Mouse (Mus musculus): ENCODE measurements around the gene Phlda2. TPM values are rescaled to one million over a fixed set of nuclear protein-coding genes. Genes with fewer than 3 reads are reported as not detected.

The Phlda2 gene
- polyA plus RNA-seq (2014; fragmentation: Nextera tagmentation; extraction: Ambion mirVana): 7.5 and 9.6 TPM in 2 replicates

GRCm38 (mm10) chr7:143502418-143503200 is at the start of gene Phlda2:
Gene Phlda2, minus strand, starts transcription at chr7:143503150.
- peak; percentile 52; the same call in 1 of the 2 replicates for ATAC-seq (ENCODE audit: insufficient number of reproducible peaks, low FRiP score, low TSS enrichment, low read depth)
- Histone ChIP-seq H3K4me2 (ENCODE audit: low read depth, severe bottlenecking) (peak within 1 kb of the TSS; percentile 56), H3K4me3 (ENCODE audit: low read depth, low read length) (peak within 1 kb of the TSS; percentile 37), H3K27me3 (ENCODE audit: control insufficient read depth, insufficient read depth, low read length) (peaks cover 32% of the 10 kb centered on the region), H3K9ac (ENCODE audit: low read length) (peak within 1 kb of the TSS; percentile 5; the same call in 1 of the 2 replicates), H3K27ac (replicated peaks; ENCODE audit: low read depth, low read length) (no peak within 1 kb of the TSS), H3K4me1 (ENCODE audit: control insufficient read depth, insufficient read depth, low read length) (peaks cover 6% of the 10 kb centered on the region), H3K9me3 (ENCODE audit: control insufficient read depth, low read length) (no peaks in the 10 kb centered on the region), H3K36me3 (ENCODE audit: control insufficient read depth, insufficient read depth, low read length) (no peaks in the 10 kb centered on the region)
- 4% methylated on average over 51 of the region's 51 CpGs for WGBS
- peak; percentile 67 for DNase-seq (ENCODE audit: low spot score)

GRCm38 (mm10) chr7:143549588-143550220 is 46.8 kb upstream of the Phlda2 start:
- ATAC-seq (ENCODE audit: insufficient number of reproducible peaks, low FRiP score, low TSS enrichment, low read depth): no peak
- Histone ChIP-seq H3K4me3 (ENCODE audit: low read depth, low read length) (peak overlapping the region; percentile 96), H3K27ac (replicated peaks; ENCODE audit: low read depth, low read length) (peak overlapping the region; percentile 87), H3K9me3 (ENCODE audit: control insufficient read depth, low read length) (no peaks in the 10 kb centered on the region), H3K27me3 (ENCODE audit: control insufficient read depth, insufficient read depth, low read length) (no peaks in the 10 kb centered on the region), H3K4me1 (ENCODE audit: control insufficient read depth, insufficient read depth, low read length) (peaks cover 6% of the 10 kb centered on the region; the same call in 1 of the 2 replicates), H3K4me2 (ENCODE audit: low read depth, severe bottlenecking) (peak overlapping the region; percentile 86), H3K9ac (ENCODE audit: low read length) (peak overlapping the region; percentile 80), H3K36me3 (ENCODE audit: control insufficient read depth, insufficient read depth, low read length) (peaks cover 8% of the 10 kb centered on the region; the same call in 1 of the 2 replicates)
- no peak for DNase-seq (ENCODE audit: low spot score)
- 47% methylated on average over 2 of the region's 2 CpGs for WGBS

DNA sequence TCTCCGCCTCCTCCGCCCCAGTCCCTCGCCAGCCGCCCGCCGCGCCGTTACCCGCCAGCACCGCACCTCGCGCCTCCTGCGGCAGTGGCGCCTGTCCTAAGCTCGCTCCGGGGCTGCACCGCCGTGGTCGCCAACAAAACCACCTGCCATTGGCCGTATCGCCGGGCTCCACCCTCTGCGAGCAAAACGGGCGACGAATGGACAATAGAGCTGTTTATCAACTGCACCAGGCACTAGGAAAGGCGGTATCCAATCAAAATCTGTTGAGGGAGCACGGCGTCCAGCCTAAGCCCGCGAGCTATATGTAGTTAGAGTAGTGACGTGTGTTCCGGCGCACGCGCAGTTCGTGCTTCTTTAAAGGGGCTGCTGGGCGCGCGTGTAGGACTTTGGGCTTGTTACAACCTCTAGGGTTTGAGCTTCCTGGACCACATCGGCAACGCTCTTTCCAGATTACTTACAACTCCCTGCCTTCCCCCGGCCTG is 46.1 kb upstream of the Phlda2 start, which contains the start of gene Nap1l4:
Nap1l4 (minus strand) TSS at position 131 of the 482 bp plus-strand sequence.
- Histone ChIP-seq H3K4me1 (ENCODE audit: control insufficient read depth, insufficient read depth, low read length) (peaks cover 6% of the 10 kb centered on the region; the same call in 1 of the 2 replicates), H3K9me3 (ENCODE audit: control insufficient read depth, low read length) (no peaks in the 10 kb centered on the region), H3K27ac (replicated peaks; ENCODE audit: low read depth, low read length) (peak within 1 kb of the TSS; percentile 90), H3K9ac (ENCODE audit: low read length) (peak within 1 kb of the TSS; percentile 95), H3K4me3 (ENCODE audit: low read depth, low read length) (peak within 1 kb of the TSS; percentile 96), H3K36me3 (ENCODE audit: control insufficient read depth, insufficient read depth, low read length) (peaks cover 8% of the 10 kb centered on the region; the same call in 1 of the 2 replicates), H3K4me2 (ENCODE audit: low read depth, severe bottlenecking) (peak within 1 kb of the TSS; percentile 86), H3K27me3 (ENCODE audit: control insufficient read depth, insufficient read depth, low read length) (no peaks in the 10 kb centered on the region)
- ATAC-seq (ENCODE audit: insufficient number of reproducible peaks, low FRiP score, low TSS enrichment, low read depth) (peak; percentile 99), DNase-seq (ENCODE audit: low spot score) (peak; percentile 100)
- under 1% methylated on average over 43 of the region's 43 CpGs for WGBS

GRCm38 (mm10) chr7:143548231-143548961 is 45.4 kb upstream of the Phlda2 start:
- H3K27ac ChIP-seq (replicated peaks; ENCODE audit: low read depth, low read length): peak overlapping the region; percentile 90

DNA sequence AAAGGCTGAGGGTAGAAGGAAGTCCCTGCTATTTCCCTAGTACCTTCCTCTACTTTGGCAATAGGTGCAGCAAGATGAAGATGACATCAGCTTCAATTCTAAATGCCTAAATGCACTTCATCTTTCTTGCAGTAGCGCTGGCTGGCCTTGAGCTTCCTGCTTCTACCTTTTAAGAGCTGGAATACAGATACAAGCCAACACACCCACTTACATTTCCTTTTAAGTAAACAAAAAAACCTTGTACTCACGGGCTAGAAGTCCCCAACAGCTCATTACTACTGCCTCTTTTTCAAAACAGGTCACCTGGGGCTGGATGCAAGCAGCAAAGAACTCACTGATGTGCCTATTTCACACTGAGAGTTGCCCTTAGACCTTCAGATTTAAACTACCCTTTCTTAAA is 43.6 kb upstream of the Phlda2 start:
- DNase-seq (ENCODE audit: low spot score) (no peak), ATAC-seq (ENCODE audit: insufficient number of reproducible peaks, low FRiP score, low TSS enrichment, low read depth) (no peak)
- Histone ChIP-seq H3K27me3 (ENCODE audit: control insufficient read depth, insufficient read depth, low read length) (no peaks in the 10 kb centered on the region), H3K4me2 (ENCODE audit: low read depth, severe bottlenecking) (no peak overlapping the region), H3K4me1 (ENCODE audit: control insufficient read depth, insufficient read depth, low read length) (peaks cover 6% of the 10 kb centered on the region; the same call in 1 of the 2 replicates), H3K9me3 (ENCODE audit: control insufficient read depth, low read length) (no peaks in the 10 kb centered on the region), H3K9ac (ENCODE audit: low read length) (no peak overlapping the region), H3K4me3 (ENCODE audit: low read depth, low read length) (no peak overlapping the region), H3K36me3 (ENCODE audit: control insufficient read depth, insufficient read depth, low read length) (peaks cover 6% of the 10 kb centered on the region; the same call in 1 of the 2 replicates), H3K27ac (replicated peaks; ENCODE audit: low read depth, low read length) (no peak overlapping the region)
- 75% methylated on average over 2 of the region's 2 CpGs for WGBS

More at GRCm38 (mm10) chr7:143548231-143548961, 45.4 kb upstream of the Phlda2 start:
- Histone ChIP-seq H3K9ac (ENCODE audit: low read length) (peak overlapping the region; percentile 95), H3K9me3 (ENCODE audit: control insufficient read depth, low read length) (no peaks in the 10 kb centered on the region), H3K4me1 (ENCODE audit: control insufficient read depth, insufficient read depth, low read length) (peaks cover 6% of the 10 kb centered on the region; the same call in 1 of the 2 replicates), H3K36me3 (ENCODE audit: control insufficient read depth, insufficient read depth, low read length) (peaks cover 8% of the 10 kb centered on the region; the same call in 1 of the 2 replicates), H3K4me3 (ENCODE audit: low read depth, low read length) (peak overlapping the region; percentile 96), H3K4me2 (ENCODE audit: low read depth, severe bottlenecking) (peak overlapping the region; percentile 72), H3K27me3 (ENCODE audit: control insufficient read depth, insufficient read depth, low read length) (no peaks in the 10 kb centered on the region)
- under 1% methylated on average over 61 of the region's 63 CpGs for WGBS
- ATAC-seq (ENCODE audit: insufficient number of reproducible peaks, low FRiP score, low TSS enrichment, low read depth) (peak; percentile 85), DNase-seq (ENCODE audit: low spot score) (peak; percentile 82)

DNA sequence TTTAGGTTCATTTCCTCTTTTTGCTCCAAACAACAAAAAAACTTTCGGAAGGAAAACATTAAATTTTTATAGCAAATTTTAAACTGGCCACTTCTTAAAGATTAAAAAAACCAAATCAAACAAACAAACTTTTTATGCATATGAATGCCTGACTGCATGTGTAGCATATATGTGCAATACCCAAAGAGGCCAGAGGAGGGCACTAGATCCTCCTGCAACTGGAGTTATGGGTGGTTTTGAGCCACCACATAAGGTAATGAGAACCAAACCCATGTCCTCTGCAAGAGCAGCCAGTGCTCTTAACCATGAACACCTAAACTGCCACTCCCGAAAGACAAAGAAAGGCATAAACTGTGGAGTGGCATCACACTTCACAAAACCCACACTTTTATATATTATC is 41.4 kb upstream of the Phlda2 start:
- WGBS: 91% methylated on average over 2 of the region's 2 CpGs

DNA sequence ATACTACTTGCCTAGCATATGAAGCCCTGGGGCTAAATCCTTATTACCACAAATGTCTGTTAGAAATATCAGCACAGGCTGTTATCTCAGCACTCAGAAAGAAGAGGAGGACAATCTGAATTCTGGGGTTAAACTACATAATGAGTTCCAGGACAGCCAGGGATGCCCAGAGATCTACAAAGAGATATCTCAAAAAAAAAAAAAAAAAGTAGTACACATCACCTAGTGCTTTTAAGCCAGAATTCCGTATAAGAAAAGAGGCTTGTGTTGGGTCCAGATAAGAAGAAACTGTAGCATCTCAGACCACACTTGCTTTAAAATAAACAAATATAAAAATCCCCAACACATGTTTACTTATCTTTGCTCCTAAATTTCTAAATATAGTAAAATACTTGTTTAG is 35.7 kb upstream of the Phlda2 start:
- Histone ChIP-seq H3K9ac (ENCODE audit: low read length) (no peak overlapping the region), H3K4me1 (ENCODE audit: control insufficient read depth, insufficient read depth, low read length) (no peaks in the 10 kb centered on the region), H3K27ac (replicated peaks; ENCODE audit: low read depth, low read length) (no peak overlapping the region), H3K9me3 (ENCODE audit: control insufficient read depth, low read length) (no peaks in the 10 kb centered on the region), H3K36me3 (ENCODE audit: control insufficient read depth, insufficient read depth, low read length) (peaks cover 19% of the 10 kb centered on the region; the same call in 1 of the 2 replicates), H3K4me2 (ENCODE audit: low read depth, severe bottlenecking) (no peak overlapping the region), H3K27me3 (ENCODE audit: control insufficient read depth, insufficient read depth, low read length) (no peaks in the 10 kb centered on the region), H3K4me3 (ENCODE audit: low read depth, low read length) (no peak overlapping the region)
- DNase-seq (ENCODE audit: low spot score): no peak
- no peak for ATAC-seq (ENCODE audit: insufficient number of reproducible peaks, low FRiP score, low TSS enrichment, low read depth)
- 71% methylated on average over 1 of the region's 1 CpGs for WGBS

More for the DNA sequence above, 41.4 kb upstream of the Phlda2 start:
- H3K4me3 ChIP-seq (ENCODE audit: low read depth, low read length): no peak overlapping the region
- no peak overlapping the region for H3K4me2 ChIP-seq (ENCODE audit: low read depth, severe bottlenecking)
- H3K27ac ChIP-seq (replicated peaks; ENCODE audit: low read depth, low read length): no peak overlapping the region
- no peaks in the 10 kb centered on the region for H3K27me3 ChIP-seq (ENCODE audit: control insufficient read depth, insufficient read depth, low read length)
- DNase-seq (ENCODE audit: low spot score) (peak; percentile 66), ATAC-seq (ENCODE audit: insufficient number of reproducible peaks, low FRiP score, low TSS enrichment, low read depth) (no peak)
- H3K9ac ChIP-seq (ENCODE audit: low read length): no peak overlapping the region
- peaks cover 8% of the 10 kb centered on the region; the same call in 1 of the 2 replicates for H3K36me3 ChIP-seq (ENCODE audit: control insufficient read depth, insufficient read depth, low read length)
- peaks cover 6% of the 10 kb centered on the region; the same call in 1 of the 2 replicates for H3K4me1 ChIP-seq (ENCODE audit: control insufficient read depth, insufficient read depth, low read length)
- no peaks in the 10 kb centered on the region for H3K9me3 ChIP-seq (ENCODE audit: control insufficient read depth, low read length)

Measured in limb, embryonic 11.5 days (tissue).